Mouse (Mus musculus): Measurements from ENCODE around the gene March6. TPM values are rescaled to one million over a fixed set of nuclear protein-coding genes. Genes with fewer than 3 reads are reported as not detected.

Gene March6
- polyA plus RNA-seq, 1 experiment from 2014 or later, result 40.5 TPM

DNA sequence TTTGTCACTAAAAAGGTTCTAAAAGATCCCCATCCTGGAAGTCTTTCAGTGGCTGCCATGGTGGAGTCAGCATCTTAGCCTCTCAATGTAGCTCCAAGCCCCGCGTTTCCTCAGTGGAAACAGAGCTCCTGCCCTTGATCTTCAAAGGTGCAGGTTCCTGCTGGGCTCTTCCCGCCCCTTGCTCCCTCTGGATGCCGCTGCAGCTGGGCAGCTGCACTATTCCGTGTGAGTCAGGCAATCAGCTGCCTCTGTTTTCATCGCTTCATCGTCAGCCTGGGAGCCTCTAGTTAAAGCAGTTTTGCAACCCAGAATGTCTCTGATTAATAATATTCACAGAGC is 112.2 kb downstream of the March6 start:
- Histone ChIP-seq H3K27me3 (ENCODE audit: control insufficient read depth, insufficient read depth, low read length) (no peaks in the 10 kb centered on the region), H3K4me3 (ENCODE audit: low read depth, low read length) (no peak overlapping the region), H3K27ac (replicated peaks; ENCODE audit: low read depth, low read length) (no peak overlapping the region), H3K9ac (ENCODE audit: low read length) (no peak overlapping the region), H3K4me1 (ENCODE audit: control insufficient read depth, insufficient read depth, low read length) (0 out of 2 replicates have a peak, but pooled peaks cover 3% of the 10 kb centered on the region), H3K36me3 (ENCODE audit: control insufficient read depth, insufficient read depth, low read length) (no peaks in the 10 kb centered on the region), H3K9me3 (ENCODE audit: control insufficient read depth, low read length) (no peaks in the 10 kb centered on the region), H3K4me2 (ENCODE audit: low read depth, severe bottlenecking) (no peak overlapping the region)
- no peak for ATAC-seq (ENCODE audit: insufficient number of reproducible peaks, low FRiP score, low TSS enrichment, low read depth)
- peak; percentile 33 for DNase-seq (ENCODE audit: low spot score)
- WGBS, result 5% methylated on average over 7 of the region's 7 CpGs

DNA sequence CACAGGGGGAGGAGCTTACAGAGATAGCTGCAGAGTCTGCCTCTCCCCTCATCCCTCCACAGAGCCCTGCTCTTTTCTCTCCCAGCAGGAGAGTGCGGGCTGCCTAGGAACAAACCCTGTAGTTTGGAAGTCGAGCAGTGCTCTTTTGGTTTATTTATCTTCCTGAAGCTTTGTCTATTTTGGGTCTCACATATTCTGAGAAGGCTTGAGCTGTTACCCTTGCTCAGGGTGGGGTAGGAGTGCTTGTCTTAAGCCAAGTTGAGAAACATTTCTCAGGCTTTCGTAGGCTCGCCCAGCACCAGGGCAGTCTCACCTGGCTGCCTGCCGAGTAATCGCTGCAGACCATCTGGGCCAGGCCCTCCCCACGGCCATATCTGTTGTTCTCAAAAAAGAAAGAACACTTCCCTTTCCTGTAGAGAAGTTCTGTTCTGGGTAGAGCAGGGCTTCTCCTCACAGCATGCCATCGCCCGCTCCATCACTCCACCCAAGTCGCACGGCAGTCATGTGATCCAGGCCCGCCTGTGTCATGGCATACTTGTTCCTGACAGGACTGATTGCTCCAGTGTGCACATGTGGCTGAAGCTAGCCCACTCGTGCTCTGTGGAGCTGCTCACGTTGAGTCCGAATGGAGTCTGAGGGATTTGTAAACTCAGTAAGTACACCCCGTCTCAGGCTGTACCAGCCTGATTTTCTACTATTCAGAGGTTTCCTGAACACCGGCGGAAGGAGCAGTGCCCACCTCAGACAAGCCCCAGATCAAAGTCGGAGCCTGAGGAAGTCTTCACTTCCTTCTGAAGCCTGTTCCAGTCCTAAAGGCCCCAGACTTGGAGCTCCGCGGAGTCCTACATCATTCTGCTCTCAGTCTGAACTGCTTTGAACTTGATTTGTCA is 112.8 kb downstream of the March6 start:
- DNase-seq (ENCODE audit: low spot score) (no peak), ATAC-seq (ENCODE audit: insufficient number of reproducible peaks, low FRiP score, low TSS enrichment, low read depth) (no peak; the same call in 1 of the 2 replicates)
- Histone ChIP-seq H3K9me3 (ENCODE audit: control insufficient read depth, low read length) (no peaks in the 10 kb centered on the region), H3K4me1 (ENCODE audit: control insufficient read depth, insufficient read depth, low read length) (peaks cover 3% of the 10 kb centered on the region; the same call in 1 of the 2 replicates), H3K27me3 (ENCODE audit: control insufficient read depth, insufficient read depth, low read length) (no peaks in the 10 kb centered on the region), H3K27ac (replicated peaks; ENCODE audit: low read depth, low read length) (no peak overlapping the region), H3K4me2 (ENCODE audit: low read depth, severe bottlenecking) (peak overlapping the region; percentile 17; the same call in 1 of the 2 replicates), H3K4me3 (ENCODE audit: low read depth, low read length) (no peak overlapping the region), H3K36me3 (ENCODE audit: control insufficient read depth, insufficient read depth, low read length) (no peaks in the 10 kb centered on the region), H3K9ac (ENCODE audit: low read length) (no peak overlapping the region)
- WGBS, result 50% methylated on average over 21 of the region's 21 CpGs

DNA sequence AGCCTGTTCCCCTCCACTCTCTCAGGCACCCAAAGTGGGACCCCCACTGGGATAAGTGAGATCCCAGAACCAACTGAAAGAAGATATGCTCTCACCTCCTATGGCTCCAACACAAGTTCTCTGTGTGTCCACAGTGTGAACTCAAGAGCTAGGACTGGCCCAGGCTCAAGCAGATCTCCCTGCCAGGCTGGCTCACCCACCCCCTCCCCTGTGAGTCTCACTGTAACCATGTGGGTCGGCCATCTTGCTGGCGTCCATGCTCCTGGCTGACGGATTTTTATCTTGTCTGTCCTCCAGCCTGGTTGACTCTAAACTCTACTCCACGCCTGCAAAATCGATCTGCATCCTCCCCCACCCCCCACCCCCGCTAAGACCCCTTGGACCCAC is 113.5 kb downstream of the March6 start:
- H3K4me3 ChIP-seq (ENCODE audit: low read depth, low read length), result no peak overlapping the region
- no peaks in the 10 kb centered on the region for H3K27me3 ChIP-seq (ENCODE audit: control insufficient read depth, insufficient read depth, low read length)
- no peaks in the 10 kb centered on the region for H3K36me3 ChIP-seq (ENCODE audit: control insufficient read depth, insufficient read depth, low read length)
- whole genome bisulfite sequencing, result 83% methylated on average over 6 of the region's 6 CpGs
- H3K9ac ChIP-seq (ENCODE audit: low read length), result no peak overlapping the region
- H3K27ac ChIP-seq (replicated peaks; ENCODE audit: low read depth, low read length), result no peak overlapping the region
- DNase-seq (ENCODE audit: low spot score), result no peak
- no peak for ATAC-seq (ENCODE audit: insufficient number of reproducible peaks, low FRiP score, low TSS enrichment, low read depth)
- peaks cover 3% of the 10 kb centered on the region; the same call in 1 of the 2 replicates for H3K4me1 ChIP-seq (ENCODE audit: control insufficient read depth, insufficient read depth, low read length)
- H3K9me3 ChIP-seq (ENCODE audit: control insufficient read depth, low read length), result no peaks in the 10 kb centered on the region
- H3K4me2 ChIP-seq (ENCODE audit: low read depth, severe bottlenecking), result no peak overlapping the region

DNA sequence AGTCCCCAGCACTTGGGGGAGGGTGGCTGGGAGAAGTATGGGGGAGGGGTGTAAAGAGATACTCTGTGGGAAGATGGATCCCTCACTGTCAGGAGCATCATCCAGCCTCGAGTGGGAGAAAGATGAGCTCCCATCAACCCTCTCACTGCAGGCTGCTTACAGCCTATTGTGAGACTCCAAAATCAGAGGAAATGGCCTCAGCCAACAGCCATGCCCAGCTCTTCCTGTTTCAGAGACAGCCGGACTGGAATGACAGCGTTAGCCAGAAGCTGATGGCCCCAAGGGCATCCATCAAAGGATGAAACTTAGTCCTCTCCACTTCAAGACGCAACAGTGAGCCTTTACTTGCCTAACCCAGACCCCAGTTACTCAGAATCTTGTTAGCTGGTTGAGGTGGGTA is 115.7 kb downstream of the March6 start:
- no peak overlapping the region for H3K9ac ChIP-seq (ENCODE audit: low read length)
- no peak for ATAC-seq (ENCODE audit: insufficient number of reproducible peaks, low FRiP score, low TSS enrichment, low read depth)
- no peak overlapping the region for H3K4me3 ChIP-seq (ENCODE audit: low read depth, low read length)
- H3K36me3 ChIP-seq (ENCODE audit: control insufficient read depth, insufficient read depth, low read length), result no peaks in the 10 kb centered on the region
- no peak overlapping the region for H3K27ac ChIP-seq (replicated peaks; ENCODE audit: low read depth, low read length)
- 70% methylated on average over 4 of the region's 4 CpGs for WGBS
- H3K9me3 ChIP-seq (ENCODE audit: control insufficient read depth, low read length), result no peaks in the 10 kb centered on the region
- DNase-seq (ENCODE audit: low spot score), result no peak
- peaks cover 3% of the 10 kb centered on the region; the same call in 1 of the 2 replicates for H3K4me1 ChIP-seq (ENCODE audit: control insufficient read depth, insufficient read depth, low read length)
- no peak overlapping the region for H3K4me2 ChIP-seq (ENCODE audit: low read depth, severe bottlenecking)
- H3K27me3 ChIP-seq (ENCODE audit: control insufficient read depth, insufficient read depth, low read length), result no peaks in the 10 kb centered on the region

DNA sequence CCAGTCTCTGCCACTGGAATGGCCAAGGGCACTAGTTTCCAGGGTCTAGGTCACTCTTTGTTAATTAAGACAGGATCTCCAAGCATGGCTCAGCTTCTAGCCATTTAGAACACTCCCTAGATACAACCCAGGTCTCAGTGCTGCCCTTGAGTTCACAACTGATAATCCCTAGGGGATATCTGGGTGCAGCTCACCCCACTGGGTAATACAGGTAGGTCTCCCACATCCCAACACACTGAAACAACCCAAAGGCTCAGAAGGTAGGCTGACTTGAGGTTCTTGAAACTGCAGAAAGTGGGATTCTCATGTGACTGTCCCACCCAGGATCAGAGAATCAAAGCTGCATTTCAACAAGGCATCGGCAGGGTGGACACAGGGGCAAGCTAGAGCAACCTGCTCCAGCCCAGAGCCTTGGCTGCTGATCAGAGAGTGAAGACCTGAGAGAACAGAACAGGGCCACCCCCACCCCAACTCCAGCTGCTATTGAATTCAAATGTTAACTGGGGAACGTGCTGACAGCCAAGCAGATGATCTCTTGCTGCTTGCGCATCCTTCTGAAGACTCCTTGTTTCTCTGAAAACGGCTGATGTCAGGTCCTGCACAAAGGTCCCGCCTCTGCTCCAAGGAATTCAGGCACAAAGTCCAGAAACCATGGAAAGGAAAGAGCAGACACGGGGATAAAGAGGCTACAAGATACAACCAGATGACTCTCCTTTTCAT is 116.5 kb downstream of the March6 start:
- no peak overlapping the region for H3K4me2 ChIP-seq (ENCODE audit: low read depth, severe bottlenecking)
- no peak overlapping the region for H3K4me3 ChIP-seq (ENCODE audit: low read depth, low read length)
- H3K4me1 ChIP-seq (ENCODE audit: control insufficient read depth, insufficient read depth, low read length), result peaks cover 3% of the 10 kb centered on the region; the same call in 1 of the 2 replicates
- ATAC-seq (ENCODE audit: insufficient number of reproducible peaks, low FRiP score, low TSS enrichment, low read depth), result no peak
- H3K9ac ChIP-seq (ENCODE audit: low read length), result no peak overlapping the region
- no peak for DNase-seq (ENCODE audit: low spot score)
- no peaks in the 10 kb centered on the region for H3K9me3 ChIP-seq (ENCODE audit: control insufficient read depth, low read length)
- no peaks in the 10 kb centered on the region for H3K36me3 ChIP-seq (ENCODE audit: control insufficient read depth, insufficient read depth, low read length)
- no peak overlapping the region for H3K27ac ChIP-seq (replicated peaks; ENCODE audit: low read depth, low read length)
- H3K27me3 ChIP-seq (ENCODE audit: control insufficient read depth, insufficient read depth, low read length), result no peaks in the 10 kb centered on the region
- WGBS, result 63% methylated on average over 6 of the region's 6 CpGs

DNA sequence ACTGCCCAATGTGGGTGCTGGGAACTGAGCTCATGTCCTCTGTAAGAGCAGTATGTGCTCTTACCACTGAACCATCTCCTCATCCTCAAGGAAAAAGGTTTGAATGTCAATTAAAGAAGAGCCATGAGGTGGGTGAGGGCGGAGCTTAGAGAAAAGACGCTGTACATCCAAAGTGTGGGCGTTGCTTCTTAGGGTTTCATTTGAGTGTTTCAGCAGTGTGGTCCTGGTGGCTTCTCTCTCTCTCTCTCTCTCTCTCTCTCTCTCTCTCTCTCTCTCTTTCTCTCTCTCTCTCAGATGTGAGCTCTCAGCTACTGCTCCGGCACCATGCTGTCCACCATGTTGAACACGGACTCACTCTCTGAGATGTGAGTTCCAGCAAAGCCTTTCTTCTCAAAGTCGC is 117.2 kb downstream of the March6 start:
- Histone ChIP-seq H3K4me3 (ENCODE audit: low read depth, low read length) (no peak overlapping the region), H3K36me3 (ENCODE audit: control insufficient read depth, insufficient read depth, low read length) (no peaks in the 10 kb centered on the region), H3K4me2 (ENCODE audit: low read depth, severe bottlenecking) (no peak overlapping the region), H3K9ac (ENCODE audit: low read length) (no peak overlapping the region), H3K9me3 (ENCODE audit: control insufficient read depth, low read length) (no peaks in the 10 kb centered on the region), H3K27me3 (ENCODE audit: control insufficient read depth, insufficient read depth, low read length) (no peaks in the 10 kb centered on the region), H3K27ac (replicated peaks; ENCODE audit: low read depth, low read length) (no peak overlapping the region), H3K4me1 (ENCODE audit: control insufficient read depth, insufficient read depth, low read length) (peaks cover 3% of the 10 kb centered on the region; the same call in 1 of the 2 replicates)
- 93% methylated on average over 6 of the region's 6 CpGs for WGBS
- DNase-seq (ENCODE audit: low spot score) (no peak), ATAC-seq (ENCODE audit: insufficient number of reproducible peaks, low FRiP score, low TSS enrichment, low read depth) (no peak)

DNA sequence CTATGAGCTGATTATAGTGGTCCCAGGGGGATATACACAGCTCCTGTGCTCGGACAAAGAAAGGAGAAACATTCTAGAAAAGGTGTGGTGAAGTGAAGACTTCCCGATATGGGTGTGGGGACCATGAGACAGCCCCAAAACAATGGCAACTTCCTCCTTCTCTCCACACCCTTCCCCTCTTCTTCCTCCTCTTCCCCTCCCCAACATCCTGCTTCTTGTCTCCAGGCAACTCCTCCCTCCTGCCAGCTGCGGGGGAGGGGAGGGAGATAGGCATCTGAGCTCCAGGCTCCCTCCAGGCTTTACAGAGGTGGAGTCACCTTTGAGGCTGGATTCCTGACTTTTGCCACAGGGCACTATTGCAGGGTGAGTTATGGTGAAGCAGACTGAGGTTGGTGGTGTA is 117.9 kb downstream of the March6 start:
- Histone ChIP-seq H3K27me3 (ENCODE audit: control insufficient read depth, insufficient read depth, low read length) (no peaks in the 10 kb centered on the region), H3K4me1 (ENCODE audit: control insufficient read depth, insufficient read depth, low read length) (no peaks in the 10 kb centered on the region; the same call in 1 of the 2 replicates), H3K27ac (replicated peaks; ENCODE audit: low read depth, low read length) (no peak overlapping the region), H3K9me3 (ENCODE audit: control insufficient read depth, low read length) (no peaks in the 10 kb centered on the region), H3K4me2 (ENCODE audit: low read depth, severe bottlenecking) (no peak overlapping the region), H3K9ac (ENCODE audit: low read length) (no peak overlapping the region), H3K36me3 (ENCODE audit: control insufficient read depth, insufficient read depth, low read length) (no peaks in the 10 kb centered on the region), H3K4me3 (ENCODE audit: low read depth, low read length) (no peak overlapping the region)
- peak; percentile 26 for DNase-seq (ENCODE audit: low spot score)
- 71% methylated on average over 2 of the region's 3 CpGs for WGBS
- ATAC-seq (ENCODE audit: insufficient number of reproducible peaks, low FRiP score, low TSS enrichment, low read depth), result no peak

DNA sequence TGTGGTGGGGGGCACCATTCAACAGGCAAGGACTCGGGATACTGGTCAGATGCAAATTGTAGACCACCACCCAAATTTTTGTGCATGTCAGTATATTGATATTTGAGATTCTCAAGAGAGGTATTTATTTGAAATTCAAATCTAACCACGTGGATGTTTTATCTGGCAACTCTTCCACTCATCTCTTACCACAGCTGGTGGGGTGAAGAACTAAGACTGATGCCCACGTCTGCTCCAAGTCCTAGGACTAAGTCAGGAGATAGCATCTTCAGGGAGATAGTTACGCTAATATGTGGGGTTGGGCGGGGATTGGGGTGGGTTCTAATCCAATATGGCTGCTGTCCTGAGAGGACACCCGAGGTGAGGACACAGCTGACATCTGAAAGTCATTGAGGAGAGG is 118.4 kb downstream of the March6 start:
- no peak overlapping the region for H3K4me2 ChIP-seq (ENCODE audit: low read depth, severe bottlenecking)
- H3K36me3 ChIP-seq (ENCODE audit: control insufficient read depth, insufficient read depth, low read length), result no peaks in the 10 kb centered on the region
- H3K27ac ChIP-seq (replicated peaks; ENCODE audit: low read depth, low read length), result no peak overlapping the region
- ATAC-seq (ENCODE audit: insufficient number of reproducible peaks, low FRiP score, low TSS enrichment, low read depth) (no peak), DNase-seq (ENCODE audit: low spot score) (no peak)
- no peak overlapping the region for H3K4me3 ChIP-seq (ENCODE audit: low read depth, low read length)
- no peaks in the 10 kb centered on the region; the same call in 1 of the 2 replicates for H3K4me1 ChIP-seq (ENCODE audit: control insufficient read depth, insufficient read depth, low read length)
- no peak overlapping the region for H3K9ac ChIP-seq (ENCODE audit: low read length)
- H3K27me3 ChIP-seq (ENCODE audit: control insufficient read depth, insufficient read depth, low read length), result no peaks in the 10 kb centered on the region
- H3K9me3 ChIP-seq (ENCODE audit: control insufficient read depth, low read length), result no peaks in the 10 kb centered on the region
- 81% methylated on average over 6 of the region's 6 CpGs for WGBS
